Mouse (Mus musculus) leukemia stem cell, adult 10-12 weeks (primary cell): ENCODE measurements around the gene Stx12. TPM values are rescaled to one million over a fixed set of nuclear protein-coding genes. Genes with fewer than 3 reads are reported as not detected.

Experiments used
- polyA plus RNA-seq: library from polyadenylated mRNA; stranded (reverse); fragments of >175 nt; gene quantifications from 2 replicates; pipeline ENCODE4 v1.2.3, GENCODE M21; 2012; ENCODE audit warnings: low replicate concordance

The Stx12 gene
- 3.8 and 9.0 TPM in 2 replicates for polyA plus RNA-seq

GRCm38 (mm10) chr4:132884064-132884843 lies at the start of gene Stx12:
Stx12 (minus strand) TSS chr4:132884509.

GRCm38 (mm10) chr4:132922558-132923008 lies 38.3 kb upstream of the Stx12 start, which contains the start of gene Fam76a:
Fam76a (minus strand) TSS chr4:132922558.

GRCm38 (mm10) chr4:132842970-132843704 lies 41.2 kb downstream of the Stx12 start, which contains the start of gene Ppp1r8:
Ppp1r8 (minus strand) TSS chr4:132843169.

Other genes starting within 250 kb of the Stx12 start
- gene Eya3, start 245.5 kb downstream of the Stx12 start, polyA plus RNA-seq: 4.0 and 5.7 TPM in 2 replicates
- gene Xkr8, start 152.0 kb downstream of the Stx12 start, polyA plus RNA-seq: 0.10 and 0.45 TPM in 2 replicates
- gene Smpdl3b, start 127.3 kb downstream of the Stx12 start, polyA plus RNA-seq: 0.50 and 0.79 TPM in 2 replicates
- 21.7 and 66.7 TPM in 2 replicates for gene Rpa2, start 116.2 kb downstream of the Stx12 start, polyA plus RNA-seq
- gene Themis2, start 88.1 kb downstream of the Stx12 start, polyA plus RNA-seq: 21.8 and 43.8 TPM in 2 replicates
- gene Ppp1r8, start 41.3 kb downstream of the Stx12 start, polyA plus RNA-seq: 22.1 and 41.5 TPM in 2 replicates
- 4.7 and 34.5 TPM in 2 replicates for gene Fam76a, start 38.0 kb upstream of the Stx12 start, polyA plus RNA-seq
- 3.7 and 6.5 TPM in 2 replicates for gene Fgr, start 89.6 kb upstream of the Stx12 start, polyA plus RNA-seq
- gene Ahdc1, start 126.8 kb upstream of the Stx12 start, polyA plus RNA-seq: 28.3 and 43.1 TPM in 2 replicates
- gene Wasf2, start 246.0 kb upstream of the Stx12 start, polyA plus RNA-seq: 97.7 and 153 TPM in 2 replicates